Mouse (Mus musculus) small intestine, adult 2 months (tissue): ENCODE data around the gene Eif2b1. TPM values are rescaled to one million over a fixed set of nuclear protein-coding genes. Genes with fewer than 3 reads are reported as not detected.
"Not testable (repeated sequence)": the region's sequence is repeated elsewhere in the genome, so short reads cannot be mapped to it uniquely, and the experiment has no call there.

Source experiments
- H3K27ac ChIP-seq: fragments of 200-500 bp; 2 replicates; pipeline ENCODE4 v1.5.1; 2012; ENCODE audit warnings: low read depth, low read length, control low read depth, inconsistent platforms; ENCODE audit not compliant: insufficient read depth
- H3K27me3 ChIP-seq: fragments of 200-500 bp; 2 replicates; pipeline ENCODE4 v1.6.1; 2012; ENCODE audit warnings: mild to moderate bottlenecking, moderate library complexity, low read length, inconsistent platforms; ENCODE audit not compliant: control insufficient read depth, insufficient read depth
- H3K36me3 ChIP-seq: fragments of 200-500 bp; 2 replicates; pipeline ENCODE4 v1.6.1; 2012; ENCODE audit warnings: mild to moderate bottlenecking, low read length, control low read depth, inconsistent platforms; ENCODE audit not compliant: control insufficient read depth, insufficient read depth
- H3K4me1 ChIP-seq: fragments of 200-500 bp; 2 replicates; pipeline ENCODE4 v1.6.1; 2012; ENCODE audit warnings: low read length, inconsistent platforms, mixed read lengths; ENCODE audit not compliant: control insufficient read depth, insufficient read depth, insufficient read length
- H3K4me3 ChIP-seq: fragments of 200-500 bp; 2 replicates; pipeline ENCODE4 v1.5.1; 2012; ENCODE audit warnings: low read depth, mild to moderate bottlenecking, control low read depth, inconsistent platforms, low read length, moderate library complexity
- CTCF ChIP-seq: fragments of 200-500 bp; IDR thresholded peaks from 2 replicates; pipeline ENCODE4 v1.5.1; 2012; ENCODE audit warnings: low read depth, mild to moderate bottlenecking, control low read depth, inconsistent platforms, low read length, moderate library complexity, mixed read lengths; ENCODE audit not compliant: insufficient replicate concordance, insufficient read length; ENCODE audit errors: extremely low read depth
- POLR2A ChIP-seq: fragments of 200-500 bp; IDR thresholded peaks from 2 replicates; pipeline ENCODE4 v1.6.1; 2012; ENCODE audit warnings: low read depth, mild to moderate bottlenecking, control low read depth, inconsistent platforms, low read length, moderate library complexity
- WGBS: fragments of 180-500 bp; shearing (Covaris S2); methylation state at CpG from one replicate; pipeline ENCODE4 v1.1.7; 2018; 5-methylcytosine and 5-hydroxymethylcytosine counted together
- polyA plus RNA-seq: library from polyadenylated mRNA; depleted of rRNA; stranded (reverse); fragments of >200 nt; gene quantifications from 2 replicates; pipeline ENCODE4 v1.2.3, GENCODE M21; 2012

Gene Eif2b1
- polyA plus RNA-seq, 1 experiment = 12.5 TPM

GRCm38 (mm10) chr5:124575467-124575866 lies 3.5 kb downstream of the Eif2b1 start:
- Histone ChIP-seq H3K36me3 (peaks cover 51% of the 10 kb centered on the region), H3K27me3 (no peaks in the 10 kb centered on the region), H3K4me3 (no peak overlapping the region), H3K4me1 (peaks cover 7% of the 10 kb centered on the region; the same call in 1 of the 2 replicates), H3K27ac (no peak overlapping the region; the same call in 1 of the 2 replicates)
- TF ChIP-seq POLR2A (no peak), CTCF (no peak)
- WGBS = 33% methylated on average over 7 of the region's 7 CpGs

GRCm38 (mm10) chr5:124571068-124571467 lies 7.9 kb downstream of the Eif2b1 start:
- Histone ChIP-seq H3K4me1 (no peaks in the 10 kb centered on the region), H3K27me3 (no peaks in the 10 kb centered on the region), H3K4me3 (no peak overlapping the region), H3K36me3 (peaks cover 77% of the 10 kb centered on the region), H3K27ac (no peak overlapping the region)
- no peak for TF ChIP-seq CTCF
- TF ChIP-seq POLR2A = no peak
- 76% methylated on average over 12 of the region's 12 CpGs for whole genome bisulfite sequencing

GRCm38 (mm10) chr5:124555145-124555544 lies 23.8 kb downstream of the Eif2b1 start:
- no peak overlapping the region for H3K4me3 ChIP-seq
- H3K36me3 ChIP-seq = peaks cover 40% of the 10 kb centered on the region
- no peaks in the 10 kb centered on the region for H3K27me3 ChIP-seq
- WGBS = 43% methylated on average over 1 of the region's 1 CpGs
- no peak overlapping the region for H3K27ac ChIP-seq
- TF ChIP-seq CTCF (no peak), POLR2A (no peak)
- no peaks in the 10 kb centered on the region for H3K4me1 ChIP-seq

GRCm38 (mm10) chr5:124553607-124554006 lies 25.3 kb downstream of the Eif2b1 start:
- Histone ChIP-seq H3K36me3 (peaks cover 30% of the 10 kb centered on the region), H3K27me3 (no peaks in the 10 kb centered on the region), H3K27ac (no peak overlapping the region), H3K4me1 (no peaks in the 10 kb centered on the region), H3K4me3 (peak overlapping the region; percentile 87; the same call in 1 of the 2 replicates)
- TF ChIP-seq CTCF = no peak
- no peak for TF ChIP-seq POLR2A
- 56% methylated on average over 6 of the region's 6 CpGs for WGBS

- peaks cover 31% of the 10 kb centered on the region for H3K36me3 ChIP-seq
- peak within 1 kb of the TSS; percentile 86 for H3K27ac ChIP-seq
- H3K4me1 ChIP-seq = no peaks in the 10 kb centered on the region
- no peak for TF ChIP-seq CTCF
- peak; percentile 87 for TF ChIP-seq POLR2A
- no peaks in the 10 kb centered on the region for H3K27me3 ChIP-seq
- peak within 1 kb of the TSS; percentile 87 for H3K4me3 ChIP-seq
- WGBS = under 1% methylated on average over 66 of the region's 66 CpGs
These were observed 26.2 kb downstream of the Eif2b1 start, which contains the start of gene Ddx55 for GRCm38 (mm10) chr5:124552558-124553307. Gene Ddx55, plus strand, starts transcription at chr5:124552864.

- TF ChIP-seq POLR2A (no peak), CTCF (no peak)
- WGBS = under 1% methylated on average over 9 of the region's 9 CpGs
- Histone ChIP-seq H3K4me1 (no peaks in the 10 kb centered on the region), H3K36me3 (peaks cover 33% of the 10 kb centered on the region), H3K4me3 (peak overlapping the region; percentile 87; the same call in 1 of the 2 replicates), H3K27ac (peak overlapping the region; percentile 86), H3K27me3 (no peaks in the 10 kb centered on the region)
These were observed 26.8 kb downstream of the Eif2b1 start for GRCm38 (mm10) chr5:124552094-124552472.

GRCm38 (mm10) chr5:124551349-124552093 lies 27.4 kb downstream of the Eif2b1 start:
- 28% methylated on average over 5 of the region's 5 CpGs for WGBS
- H3K4me1 ChIP-seq, H3K27me3 ChIP-seq, H3K4me3 ChIP-seq: not testable (repeated sequence)
- Histone ChIP-seq H3K36me3 (peaks cover 32% of the 10 kb centered on the region), H3K27ac (peak overlapping the region; percentile 86; the same call in 1 of the 2 replicates)

GRCm38 (mm10) chr5:124550737-124551136 lies 28.2 kb downstream of the Eif2b1 start:
- H3K36me3 ChIP-seq = peaks cover 35% of the 10 kb centered on the region
- H3K27ac ChIP-seq, H3K27me3 ChIP-seq, H3K4me1 ChIP-seq, H3K4me3 ChIP-seq: not testable (repeated sequence)
- 71% methylated on average over 4 of the region's 4 CpGs for WGBS
